Mouse (Mus musculus) G1E (cell line): ENCODE measurements at regions not wholly inside any gene's neighbourhood (a gene's known extent, or its start where the extent isn't known, plus 50 kb on each side); places are given as distances from the start of the nearest gene placed in this dataset.

Source experiments
- ATAC-seq: 2 replicates; pipeline ENCODE4 v1.8.0; 2016; ENCODE audit warnings: mild to moderate bottlenecking; ENCODE audit not compliant: insufficient number of reproducible peaks, poor library complexity, low FRiP score, severe bottlenecking; ENCODE audit errors: extremely low read depth
- DNase-seq: peaks from one replicate; pipeline ENCODE4 v3.0.0; 2012; ENCODE audit warnings: low spot score
- H3K27me3 ChIP-seq: 2 replicates; pipeline ENCODE4 v1.6.1; 2012; ENCODE audit warnings: mild to moderate bottlenecking, low read length, inconsistent platforms; ENCODE audit not compliant: insufficient read depth
- H3K36me3 ChIP-seq: replicated peaks from 2 replicates; pipeline ENCODE3; 2012; ENCODE audit warnings: mild to moderate bottlenecking, inconsistent platforms
- H3K4me1 ChIP-seq: 2 replicates; pipeline ENCODE4 v1.6.1; 2012; ENCODE audit warnings: low read depth, low read length, inconsistent platforms, mixed read lengths; ENCODE audit not compliant: insufficient read depth
- H3K4me3 ChIP-seq: 2 replicates; pipeline ENCODE4 v1.5.1; 2012; ENCODE audit warnings: low read depth, mild to moderate bottlenecking, inconsistent platforms, low read length, moderate library complexity, mixed read lengths
- H3K9me3 ChIP-seq: replicated peaks from 2 replicates; pipeline ENCODE4 v1.6.1; 2012; ENCODE audit warnings: inconsistent platforms
- CTCF ChIP-seq: IDR thresholded peaks from 2 replicates; pipeline ENCODE4 v1.5.1; 2012; ENCODE audit warnings: low read depth, low read length, inconsistent platforms, mixed read lengths
- GATA1 ChIP-seq: IDR thresholded peaks from 2 replicates; pipeline ENCODE4 v1.6.1; 2012; ENCODE audit warnings: borderline replicate concordance, low read length, inconsistent platforms, mixed read lengths
- GATA2 ChIP-seq: IDR thresholded peaks from 2 replicates; pipeline ENCODE4 v1.6.1; 2012; ENCODE audit warnings: low read depth, low read length, inconsistent platforms, borderline replicate concordance
- POLR2AphosphoS5 ChIP-seq: IDR thresholded peaks from 2 replicates; pipeline ENCODE4 v1.6.1; 2012; ENCODE audit warnings: low read depth, low read length, inconsistent platforms; ENCODE audit not compliant: insufficient replicate concordance
- TAL1 ChIP-seq: conservative IDR thresholded peaks from 2 replicates; pipeline ENCODE4 v1.6.1; 2012; ENCODE audit warnings: low read depth, low read length, inconsistent platforms, mixed read lengths

DNA sequence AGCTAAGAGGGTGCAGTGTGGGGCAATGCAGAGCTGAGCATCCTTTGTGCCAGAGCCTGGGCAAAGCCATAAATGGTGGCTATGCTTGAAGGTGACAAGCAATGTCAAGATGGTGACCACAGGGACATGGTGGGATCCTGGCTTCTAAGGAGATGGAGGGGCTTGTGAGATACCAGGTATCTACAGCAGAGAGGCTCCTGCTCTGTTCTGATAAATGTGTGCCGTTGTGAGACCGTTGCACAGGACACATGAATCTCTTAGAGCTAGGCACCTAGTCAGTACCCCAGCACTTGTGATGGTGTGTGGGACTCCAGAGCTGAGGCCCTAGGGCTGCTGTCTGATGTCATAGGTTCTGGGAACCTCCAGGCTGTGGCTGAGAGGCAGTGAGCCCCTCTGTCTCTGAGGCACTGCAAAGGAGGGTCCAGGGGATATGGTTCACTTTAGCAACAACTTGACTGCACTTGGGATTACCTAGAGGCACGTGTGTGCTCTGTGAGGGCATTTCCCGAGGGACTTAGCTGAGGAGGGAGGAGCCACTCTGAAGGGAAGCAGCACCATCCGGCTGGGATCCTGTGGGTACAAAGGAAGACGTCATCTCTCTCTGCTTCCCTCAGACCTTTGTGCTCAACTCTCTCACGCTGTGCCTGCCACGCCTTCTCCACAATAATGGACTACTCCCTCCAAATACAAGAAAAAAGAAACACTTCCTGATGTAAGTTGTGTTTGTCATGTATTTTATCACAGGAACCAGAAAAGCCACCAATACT, 160.3 kb upstream of the A530016L24Rik start:
- Histone ChIP-seq H3K9me3 (no peaks in the 10 kb centered on the region), H3K4me1 (no peaks in the 10 kb centered on the region), H3K4me3 (no peak overlapping the region), H3K27me3 (peaks cover 3% of the 10 kb centered on the region; the same call in 1 of the 2 replicates), H3K36me3 (no peaks in the 10 kb centered on the region)
- ATAC-seq (no peak), DNase-seq (no peak)
- TF ChIP-seq GATA2, result no peak
- TF ChIP-seq POLR2AphosphoS5, result no peak
- TF ChIP-seq CTCF, result no peak
- TF ChIP-seq GATA1, result no peak
- TF ChIP-seq TAL1, result no peak

GRCm38 (mm10) chr12:112329701-112330301, 159.4 kb upstream of the A530016L24Rik start:
- no peak overlapping the region for H3K4me3 ChIP-seq
- ATAC-seq, result no peak
- no peaks in the 10 kb centered on the region for H3K36me3 ChIP-seq
- no peaks in the 10 kb centered on the region for H3K4me1 ChIP-seq
- H3K27me3 ChIP-seq, result peaks cover 3% of the 10 kb centered on the region; the same call in 1 of the 2 replicates
- no peak for DNase-seq
- TF ChIP-seq TAL1 (no peak), CTCF (no peak), GATA1 (no peak), POLR2AphosphoS5 (no peak), GATA2 (no peak)
- H3K9me3 ChIP-seq, result no peaks in the 10 kb centered on the region

GRCm38 (mm10) chr12:112330557-112330956, 158.7 kb upstream of the A530016L24Rik start:
- Histone ChIP-seq H3K27me3 (no peaks in the 10 kb centered on the region), H3K4me1 (no peaks in the 10 kb centered on the region), H3K36me3 (no peaks in the 10 kb centered on the region), H3K9me3 (no peaks in the 10 kb centered on the region), H3K4me3 (no peak overlapping the region)
- DNase-seq (no peak), ATAC-seq (no peak)
- no peak for TF ChIP-seq CTCF
- TF ChIP-seq POLR2AphosphoS5, result no peak
- no peak for TF ChIP-seq GATA1
- no peak for TF ChIP-seq GATA2
- TF ChIP-seq TAL1, result no peak

GRCm38 (mm10) chr12:112331061-112331460, 158.2 kb upstream of the A530016L24Rik start:
- no peaks in the 10 kb centered on the region for H3K36me3 ChIP-seq
- no peak for DNase-seq
- no peaks in the 10 kb centered on the region for H3K27me3 ChIP-seq
- no peak for TF ChIP-seq POLR2AphosphoS5
- no peak for TF ChIP-seq GATA1
- no peak for TF ChIP-seq TAL1
- TF ChIP-seq CTCF, result no peak
- TF ChIP-seq GATA2, result no peak
- no peaks in the 10 kb centered on the region for H3K4me1 ChIP-seq
- no peaks in the 10 kb centered on the region for H3K9me3 ChIP-seq
- no peak for ATAC-seq
- no peak overlapping the region for H3K4me3 ChIP-seq

- no peak for TF ChIP-seq GATA2
- TF ChIP-seq TAL1, result no peak
- TF ChIP-seq GATA1, result no peak
- no peak for TF ChIP-seq CTCF
- TF ChIP-seq POLR2AphosphoS5, result no peak
- DNase-seq (no peak), ATAC-seq (no peak)
- H3K4me1 ChIP-seq, result no peaks in the 10 kb centered on the region
- H3K27me3 ChIP-seq, result no peaks in the 10 kb centered on the region
- no peaks in the 10 kb centered on the region for H3K9me3 ChIP-seq
- H3K4me3 ChIP-seq, result no peak overlapping the region
- no peaks in the 10 kb centered on the region for H3K36me3 ChIP-seq
Measured at GRCm38 (mm10) chr12:112333125-112334079, 155.8 kb upstream of the A530016L24Rik start.
